Mouse (Mus musculus) E14TG2a.4 (cell line): ENCODE data around the gene Ino80d.

Source experiments
- CTCF ChIP-seq: conservative IDR thresholded peaks from 2 replicates; pipeline ENCODE4 v1.5.1; 2014; ENCODE audit warnings: low read length
- POU5F1 ChIP-seq: IDR thresholded peaks from 2 replicates; pipeline ENCODE4 v1.6.1; 2014; ENCODE audit warnings: low read length, borderline replicate concordance

GRCm38 (mm10) chr1:63076383-63076782 is 38.1 kb downstream of the Ino80d start:
- TF ChIP-seq CTCF (no peak), POU5F1 (no peak)
